17 mouse cellular contexts compared by ENCODE assay signal in the genomic region with DNA sequence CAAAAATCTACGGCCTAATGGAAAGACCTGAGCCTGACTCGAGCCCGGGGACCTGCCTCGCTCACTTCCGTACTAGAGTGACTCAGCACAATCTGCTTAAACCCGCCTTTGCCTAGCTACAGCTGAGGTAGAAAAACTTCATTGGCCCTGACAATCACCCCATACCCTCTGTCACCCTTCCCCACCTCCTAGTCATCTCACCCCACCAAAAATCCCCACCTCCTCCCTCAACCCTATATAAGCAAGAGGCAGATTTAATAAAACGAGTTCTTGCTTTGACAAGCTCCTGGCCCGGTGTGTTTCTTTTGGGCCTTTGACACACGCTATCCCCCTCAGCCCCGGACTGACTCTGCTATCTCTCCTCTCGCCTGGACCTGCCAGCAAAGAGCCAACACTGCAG. TPM values are rescaled to one million over a fixed set of nuclear protein-coding genes. Genes with fewer than 3 reads are reported as not detected.
DNase-seq lines count a peak whose midpoint lies in the region; ATAC-seq lines count a peak whose summit lies in the region.
"Had no signal": no experiment of that assay in that cellular context is flagged by ENCODE, and none has a peak within 500 bp of the region (broad histone marks: within the 10 kb centered on the region; RNA-seq: fewer than 3 reads in every experiment).

No protein-coding gene starts in this region.

- no peak overlapping the region for H3K4me3 ChIP-seq in heart, embryonic 14.5 days (ENCODE audit: control insufficient read depth in 1 of 2, insufficient read depth in 1 of 2, low read depth in 1 of 2, low read length in 2 of 2)
- H3K4me3 ChIP-seq in midbrain, embryonic 11.5 days (ENCODE audit: low read depth, low read length): no peak overlapping the region
- H3K4me3 ChIP-seq in midbrain, embryonic 16.5 days (ENCODE audit: low read depth, low read length): no peak overlapping the region
- H3K4me3 ChIP-seq: forebrain, embryonic 12.5 days; limb, embryonic 12.5 days had no signal

- ATAC-seq in heart, embryonic 14.5 days (ENCODE audit: insufficient number of reproducible peaks, insufficient read depth, low FRiP score, low read depth): no peak
- ATAC-seq in midbrain, embryonic 11.5 days (ENCODE audit: low FRiP score): no peak
- no peak for ATAC-seq in midbrain, embryonic 16.5 days
- peak; percentile 62 for ATAC-seq in megakaryocyte-erythroid progenitor cell, adult 5-6 weeks (replicated peaks; ENCODE audit: low FRiP score, low TSS enrichment, poor library complexity, severe bottlenecking)
- ATAC-seq: liver, postnatal 0 days had no signal

- no peaks in the 10 kb centered on the region for H3K36me3 ChIP-seq in heart, embryonic 14.5 days (ENCODE audit: control insufficient read depth, insufficient read depth, low read length)
- no peaks in the 10 kb centered on the region for H3K36me3 ChIP-seq in midbrain, embryonic 11.5 days (ENCODE audit: control insufficient read depth, insufficient read depth, low read length)
- H3K36me3 ChIP-seq in midbrain, embryonic 16.5 days (ENCODE audit: control insufficient read depth, insufficient read depth, low read length): peaks cover 18% of the 10 kb centered on the region
- H3K36me3 ChIP-seq: forebrain, embryonic 12.5 days; limb, embryonic 12.5 days had no signal

- peaks cover 21 to 37% of the 10 kb centered on the region in 2 experiments for H3K4me1 ChIP-seq in heart, embryonic 14.5 days (ENCODE audit: control insufficient read depth in 2 of 2, insufficient read depth in 2 of 2, low read length in 2 of 2)
- peaks cover 7% of the 10 kb centered on the region; the same call in 1 of the 2 replicates for H3K4me1 ChIP-seq in midbrain, embryonic 11.5 days (ENCODE audit: control insufficient read depth, insufficient read depth, low read length)
- H3K4me1 ChIP-seq in midbrain, embryonic 16.5 days (ENCODE audit: control insufficient read depth, insufficient read depth, low read length): peaks cover 6% of the 10 kb centered on the region; the same call in 1 of the 2 replicates

- WGBS in heart, embryonic 14.5 days: 40% methylated on average over 11 of the region's 11 CpGs
- WGBS in midbrain, embryonic 11.5 days: 71% methylated on average over 11 of the region's 11 CpGs
- 64% methylated on average over 11 of the region's 11 CpGs for WGBS in midbrain, embryonic 16.5 days

- H3K9me3 ChIP-seq in heart, embryonic 14.5 days (ENCODE audit: control insufficient read depth, low read length): no peaks in the 10 kb centered on the region
- H3K9me3 ChIP-seq in midbrain, embryonic 11.5 days (ENCODE audit: control insufficient read depth, low read length): no peaks in the 10 kb centered on the region
- H3K9me3 ChIP-seq in midbrain, embryonic 16.5 days (replicated peaks; ENCODE audit: control insufficient read depth, low read length, poor library complexity, severe bottlenecking): no peaks in the 10 kb centered on the region
- H3K9me3 ChIP-seq: forebrain, embryonic 12.5 days; limb, embryonic 12.5 days had no signal

- no peaks in the 10 kb centered on the region for H3K27me3 ChIP-seq in heart, embryonic 14.5 days (ENCODE audit: control insufficient read depth, insufficient read depth, low read length)
- H3K27me3 ChIP-seq in midbrain, embryonic 11.5 days (ENCODE audit: control insufficient read depth, insufficient read depth, low read length): no peaks in the 10 kb centered on the region
- H3K27me3 ChIP-seq in midbrain, embryonic 16.5 days (ENCODE audit: control insufficient read depth, insufficient read depth, low read depth, low read length): no peaks in the 10 kb centered on the region
- H3K27me3 ChIP-seq: forebrain, embryonic 12.5 days; limb, embryonic 12.5 days had no signal

- H3K27ac ChIP-seq in heart, embryonic 14.5 days (replicated peaks in 1 of 2; ENCODE audit: control insufficient read depth in 1 of 2, insufficient read depth in 1 of 2, low read depth in 2 of 2, low read length in 2 of 2): peak overlapping the region; percentile 60 to 77
- no peak overlapping the region for H3K27ac ChIP-seq in midbrain, embryonic 11.5 days (ENCODE audit: low read depth, low read length)
- H3K27ac ChIP-seq in midbrain, embryonic 16.5 days (ENCODE audit: low read length): no peak overlapping the region; the same call in 1 of the 2 replicates
- H3K27ac ChIP-seq: forebrain, embryonic 12.5 days; hindbrain, embryonic 14.5 days; limb, embryonic 12.5 days; macrophage had no signal

- no peak for DNase-seq in heart, adult 18-20 months
- peak; percentile 82 for DNase-seq in midbrain, embryonic 11.5 days (ENCODE audit: low spot score, missing footprints)
- peak; percentile 53 for DNase-seq in ZHBTc4 (ENCODE audit: low read depth, low spot score)
- no peak for DNase-seq in yolk sac, embryonic 10.5 days (ENCODE audit: low spot score)
- DNase-seq in spleen, postnatal 36 days (ENCODE audit: low spot score in 2 of 2): no peak
- DNase-seq: adrenal gland, postnatal 14 days; cerebellum, postnatal 25 days; kidney, adult 18-20 months; kidney, postnatal 4 days; liver, postnatal 0 days had no signal

- H3K9ac ChIP-seq in heart, embryonic 14.5 days (ENCODE audit: low read length): peak overlapping the region; percentile 47; the same call in 1 of the 2 replicates
- H3K9ac ChIP-seq in midbrain, embryonic 11.5 days (ENCODE audit: low read length): no peak overlapping the region
- no peak overlapping the region for H3K9ac ChIP-seq in midbrain, embryonic 16.5 days (ENCODE audit: low read depth, low read length)
- H3K9ac ChIP-seq: forebrain, embryonic 12.5 days; hindbrain, embryonic 14.5 days; limb, embryonic 12.5 days; liver, postnatal 0 days had no signal

- H3K4me2 ChIP-seq in heart, embryonic 14.5 days (ENCODE audit: low read length): peak overlapping the region; percentile 34
- H3K4me2 ChIP-seq in midbrain, embryonic 11.5 days: no peak overlapping the region
- H3K4me2 ChIP-seq in midbrain, embryonic 16.5 days (ENCODE audit: low read length): no peak overlapping the region
- H3K4me2 ChIP-seq: forebrain, embryonic 12.5 days; hindbrain, embryonic 14.5 days; limb, embryonic 12.5 days had no signal

RNA-seq across cellular contexts. Expression of a gene that starts 18.6 kb away (rescaled TPM):
- 0.26 and 0.46 TPM in 2 replicates for polyA plus RNA-seq in heart, embryonic 14.5 days (2014; fragmentation: Nextera tagmentation; extraction: Ambion mirVana)
- total RNA-seq in heart, adult 18-20 months (2021): under 1 TPM; 0.72 to 0.74 TPM
- 0.43 and 0.60 TPM in 2 replicates for polyA plus RNA-seq in midbrain, embryonic 11.5 days (2014; fragmentation: Nextera tagmentation; extraction: Ambion mirVana)
- polyA plus RNA-seq in midbrain, embryonic 16.5 days (2015; fragmentation: Nextera tagmentation; extraction: Ambion mirVana): 0.65 and 0.82 TPM in 2 replicates
- 0.26 and 0.64 TPM in 2 replicates for total RNA-seq in megakaryocyte-erythroid progenitor cell, adult 5-6 weeks (2014; fragmentation: Nextera tagmentation)
- 0.80 and 0.88 TPM in 2 replicates for total RNA-seq in megakaryocyte-erythroid progenitor cell, adult 5-6 weeks (2017)

Comparison
In these comparisons a context has a peak if more than half of its experiments do, and no peak if none do; other contexts are left out.
1. H3K27ac ChIP-seq: peak in heart, embryonic 14.5 days (2 of 2); none in midbrain, embryonic 11.5 days (single experiment) and midbrain, embryonic 16.5 days (single experiment).
2. DNase-seq: peak in midbrain, embryonic 11.5 days (single experiment) and ZHBTc4 (single experiment); none in heart, adult 18-20 months (0 of 2), yolk sac, embryonic 10.5 days (single experiment) and spleen, postnatal 36 days (0 of 2).